Mouse (Mus musculus) right cerebral cortex, adult 2 months (tissue): ENCODE measurements around the gene Apol7e.
"Not testable (repeated sequence)": the region's sequence is repeated elsewhere in the genome, so short reads cannot be mapped to it uniquely, and the experiment has no call there.

ENCODE experiments used
- DNase-seq, 2 experiments: peaks; one replicate each; pipeline ENCODE4 v3.0.0; 2021 to 2022; ENCODE audit warnings: low spot score in 2 of 2

Apol7e gene

DNA sequence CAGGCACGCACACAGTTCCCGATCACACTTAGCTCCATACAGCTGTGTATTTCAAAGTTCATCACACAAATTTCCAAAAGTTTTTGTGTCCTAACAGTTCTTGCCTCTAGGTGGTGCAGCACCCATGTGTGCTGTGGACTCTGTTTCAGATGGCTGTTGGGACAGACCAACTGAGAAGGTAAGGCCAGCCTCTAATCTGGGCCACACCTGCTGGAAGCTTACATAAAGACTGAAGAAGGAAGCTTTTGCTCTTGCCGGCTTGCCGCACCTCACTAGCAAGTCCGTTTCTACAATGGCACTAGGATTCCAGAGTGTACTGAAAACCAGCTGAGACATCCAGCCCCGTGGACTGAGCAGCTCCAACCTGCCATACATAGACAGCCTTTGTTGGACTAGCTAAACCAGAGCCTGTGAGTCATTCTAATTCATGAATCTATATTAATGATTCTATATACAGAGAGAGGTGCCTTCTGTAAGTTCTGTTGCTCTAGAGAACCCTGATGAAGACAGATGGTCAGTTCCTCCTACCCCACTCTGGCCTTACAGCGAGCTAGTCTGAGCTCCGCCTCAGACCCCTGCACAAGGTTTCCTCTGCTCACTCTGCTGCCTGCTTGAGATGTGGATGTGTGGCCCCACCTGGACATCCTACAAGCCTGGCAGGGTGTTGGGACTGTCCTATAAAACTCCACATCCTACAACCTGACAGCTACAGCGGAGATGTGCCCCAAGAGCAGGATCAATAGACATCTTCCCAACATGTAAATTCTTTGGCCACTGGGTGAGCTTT lies 42.0 kb downstream of the Apol7e start:
- no peak for DNase-seq

DNA sequence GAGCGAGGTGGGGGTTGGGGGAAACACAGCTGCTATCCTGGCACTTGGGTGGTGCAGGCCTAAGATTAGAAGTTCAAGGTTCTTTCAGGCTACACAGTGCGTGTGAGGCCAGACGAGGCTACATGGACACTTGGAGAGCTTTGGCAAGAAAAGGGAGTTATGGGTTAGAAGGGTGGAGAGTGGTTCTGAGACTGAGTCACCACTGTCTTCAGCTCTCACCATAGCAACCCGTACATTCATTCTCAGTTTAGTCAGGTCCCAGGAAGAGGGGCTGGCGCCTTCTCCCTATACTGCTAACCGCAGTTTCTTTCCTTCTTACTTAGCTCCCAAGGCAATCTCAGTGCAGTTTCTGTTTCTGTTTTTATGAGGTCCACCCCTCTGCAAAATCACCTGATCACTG lies 42.9 kb downstream of the Apol7e start:
- DNase-seq: not testable (repeated sequence)

DNA sequence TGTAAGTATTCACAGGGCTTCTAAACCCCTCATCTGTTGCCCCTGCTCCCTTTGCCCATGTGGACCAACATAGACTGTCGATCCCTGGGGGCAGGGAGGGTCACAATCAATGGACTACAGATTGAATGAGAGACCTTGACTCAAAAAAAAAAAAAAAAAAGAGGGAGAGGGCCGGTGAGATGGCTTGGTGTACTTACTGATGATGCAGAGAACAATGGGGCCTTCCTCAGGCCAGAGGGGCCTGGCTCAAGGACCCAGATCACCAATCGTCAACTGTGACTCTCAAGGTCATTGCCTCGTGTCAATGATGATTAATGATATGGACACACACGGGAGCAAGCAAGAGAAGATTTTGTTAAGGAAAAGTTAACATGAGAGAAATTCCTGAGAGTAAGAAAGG lies 46.0 kb downstream of the Apol7e start:
- no peak for DNase-seq

DNA sequence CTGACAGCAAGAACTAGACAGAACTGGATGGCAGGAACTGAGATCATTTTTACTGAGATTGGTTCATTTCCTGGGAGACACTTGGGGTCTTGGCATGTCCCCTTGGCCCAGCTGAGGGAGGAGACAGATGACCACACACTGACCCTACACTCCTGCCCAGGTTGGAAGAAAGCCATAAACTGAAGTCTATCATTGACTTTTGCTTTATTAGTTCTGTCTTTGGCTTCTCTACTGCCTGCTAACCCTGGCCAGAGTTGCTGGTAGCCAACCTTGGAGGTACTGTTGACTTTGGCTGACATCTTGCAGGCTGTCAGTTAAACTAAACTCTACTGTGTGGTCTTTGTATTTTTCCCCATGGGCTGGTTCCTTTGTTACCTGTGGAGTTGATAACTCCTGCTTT lies 46.4 kb downstream of the Apol7e start:
- no peak for DNase-seq

DNA sequence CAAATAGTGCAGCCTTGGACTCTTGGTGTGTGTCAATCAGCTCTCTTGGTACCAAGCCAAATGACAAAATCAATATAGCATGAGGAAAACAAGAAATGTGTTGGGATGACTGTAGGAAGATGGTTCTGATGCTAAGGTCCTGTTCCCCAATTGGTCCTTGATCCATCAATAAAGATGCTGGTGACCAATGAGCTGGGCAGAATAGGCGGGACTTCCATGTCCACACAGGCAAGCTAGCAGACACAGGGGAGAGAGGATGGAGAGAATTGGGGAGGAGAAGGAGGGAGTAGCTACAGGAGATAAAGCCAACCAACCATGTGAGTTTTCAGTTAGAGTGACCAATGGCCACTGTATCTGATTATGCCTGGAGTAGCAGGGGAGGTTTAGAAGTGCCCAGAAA lies 47.7 kb downstream of the Apol7e start:
- no peak for DNase-seq

DNA sequence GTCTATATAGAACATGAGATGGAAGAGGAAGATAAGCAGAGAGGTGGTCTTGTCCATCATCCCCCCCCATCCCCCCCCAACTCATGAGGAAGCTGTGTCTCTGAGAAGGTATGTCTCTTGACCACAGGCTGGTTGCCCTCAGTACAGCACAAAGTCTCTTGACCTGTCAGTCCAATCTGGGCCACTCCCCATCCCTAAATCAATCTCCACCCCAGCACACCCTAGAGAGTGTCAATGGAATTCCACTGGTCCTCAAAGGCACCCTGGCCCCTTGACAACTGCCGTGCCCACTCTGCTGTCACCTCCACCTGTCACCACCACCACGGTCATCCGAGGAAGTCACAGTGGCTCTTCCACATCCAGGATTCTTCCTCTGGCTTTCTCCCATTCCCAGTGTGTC lies 49.8 kb downstream of the Apol7e start:
- DNase-seq: no peak

DNA sequence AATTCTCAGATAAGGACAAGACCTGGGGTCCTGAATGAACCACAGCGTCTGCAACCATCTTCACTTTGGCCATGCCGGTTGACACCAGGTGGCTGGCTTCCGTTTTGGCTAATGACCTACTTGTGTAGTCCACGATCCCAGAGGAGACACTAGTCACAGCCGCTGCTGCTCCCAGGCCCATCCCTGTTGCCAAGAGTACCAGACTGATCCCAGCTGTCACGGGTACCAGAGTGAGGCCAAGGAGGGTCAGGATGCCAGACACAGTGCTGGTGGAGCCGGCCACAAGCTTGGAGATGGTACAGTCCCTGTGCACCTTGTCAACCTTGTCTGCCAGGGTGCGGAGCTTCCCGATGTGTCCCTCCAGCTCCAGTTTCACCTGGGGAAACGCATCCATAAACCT lies 51.1 kb downstream of the Apol7e start:
- no peak for DNase-seq

DNA sequence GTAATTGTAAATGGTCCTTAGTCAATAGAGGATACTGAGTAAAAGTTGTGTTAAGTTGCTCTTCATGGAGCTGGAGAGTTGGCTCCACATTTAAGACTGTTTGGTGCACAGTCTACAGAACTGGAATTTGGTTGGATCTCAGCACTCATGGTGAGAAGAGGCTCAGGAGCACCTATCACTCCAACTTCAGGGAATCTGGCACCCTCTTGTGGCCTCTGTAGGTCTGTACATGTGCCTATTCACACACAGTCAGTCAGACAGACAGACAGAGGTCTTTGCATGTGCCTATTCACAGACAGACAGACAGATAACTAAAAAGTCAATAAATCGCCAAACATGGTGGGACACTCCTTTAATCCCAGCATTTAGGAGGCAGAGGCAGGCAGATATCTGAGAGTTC lies 51.8 kb downstream of the Apol7e start:
- peak; percentile 49 to 57 for DNase-seq

DNA sequence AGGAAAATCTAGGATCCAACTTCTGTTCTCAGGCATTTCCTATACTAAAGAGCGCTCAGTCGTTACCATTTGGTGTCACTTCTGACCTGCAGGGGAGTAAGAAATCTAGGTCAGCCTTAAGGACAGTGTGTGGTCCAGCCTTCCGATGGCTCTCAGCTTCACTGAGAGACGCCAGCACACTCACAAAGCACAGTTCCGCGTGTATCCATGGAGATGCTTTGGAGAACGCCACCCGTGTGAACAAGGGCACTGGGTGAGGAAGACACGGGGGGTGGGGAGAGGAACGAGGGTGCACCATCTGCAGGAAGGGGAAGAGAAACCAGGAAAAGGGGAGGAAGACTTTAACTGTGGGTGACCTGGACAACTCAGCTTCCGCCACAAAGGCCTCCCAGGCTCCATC lies 53.8 kb downstream of the Apol7e start:
- DNase-seq: no peak

DNA sequence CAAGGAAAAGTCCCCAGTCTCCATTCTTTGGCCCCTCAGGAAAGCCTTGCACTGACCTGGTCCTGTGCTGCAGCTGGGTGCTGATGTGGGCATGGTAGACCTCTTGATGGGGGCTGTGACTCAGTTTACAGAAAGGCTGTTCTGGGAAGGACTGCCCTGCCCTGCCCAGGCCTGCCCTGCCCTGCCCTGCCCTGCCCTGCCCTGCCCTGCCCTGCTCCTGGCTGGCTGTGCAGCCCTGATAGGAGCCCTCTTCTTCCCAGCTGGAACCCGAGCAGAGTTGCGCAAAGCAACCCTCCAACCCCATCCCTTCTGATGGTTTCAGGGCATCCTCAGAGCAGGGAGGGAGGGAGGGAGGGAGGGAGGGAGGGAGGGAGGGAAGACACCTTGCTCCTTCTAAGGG lies 56.5 kb downstream of the Apol7e start:
- no peak for DNase-seq

DNA sequence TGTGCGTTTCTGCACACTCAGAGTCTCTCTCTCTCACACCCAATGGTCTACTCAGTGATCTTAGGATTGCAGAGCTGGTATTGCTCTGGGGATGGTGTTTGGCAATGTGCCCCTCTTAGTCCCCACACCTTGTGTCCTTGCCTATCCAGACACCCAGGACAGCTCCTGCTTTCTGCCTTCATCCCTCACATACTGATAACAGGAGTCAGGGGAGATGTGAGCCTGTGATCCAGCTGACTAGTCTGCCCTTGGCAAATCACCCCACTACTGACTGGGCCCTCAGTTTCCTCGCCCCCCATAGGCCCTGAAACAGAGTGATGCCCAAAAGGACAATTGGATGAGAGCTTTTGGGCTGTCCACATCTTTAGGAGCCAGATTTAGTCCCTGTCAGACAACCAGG lies 57.4 kb downstream of the Apol7e start:
- no peak for DNase-seq

DNA sequence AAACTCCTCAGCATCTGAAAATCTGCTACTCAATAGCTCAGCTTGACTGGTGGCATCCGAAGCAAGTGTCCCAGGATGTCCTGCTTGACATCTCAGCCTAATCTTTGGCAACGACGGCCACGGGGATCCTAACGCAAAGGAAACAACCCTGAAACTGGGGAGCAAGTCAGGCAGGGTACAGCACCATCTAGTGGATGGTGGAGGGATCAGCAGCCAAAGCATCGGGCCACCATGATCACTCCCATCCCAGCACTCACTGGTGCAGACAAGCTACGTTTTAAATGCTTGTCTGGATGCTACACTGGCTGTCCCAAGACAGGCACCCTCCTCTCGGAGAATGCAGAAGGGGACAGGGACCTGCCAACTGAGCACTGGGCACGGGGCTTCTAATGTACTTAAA lies 58.2 kb downstream of the Apol7e start, which contains the start of gene Apol8:
Apol8 (minus strand) TSS at position 156 of the 400 bp plus-strand sequence.
- peak; percentile 70 to 75 for DNase-seq

DNA sequence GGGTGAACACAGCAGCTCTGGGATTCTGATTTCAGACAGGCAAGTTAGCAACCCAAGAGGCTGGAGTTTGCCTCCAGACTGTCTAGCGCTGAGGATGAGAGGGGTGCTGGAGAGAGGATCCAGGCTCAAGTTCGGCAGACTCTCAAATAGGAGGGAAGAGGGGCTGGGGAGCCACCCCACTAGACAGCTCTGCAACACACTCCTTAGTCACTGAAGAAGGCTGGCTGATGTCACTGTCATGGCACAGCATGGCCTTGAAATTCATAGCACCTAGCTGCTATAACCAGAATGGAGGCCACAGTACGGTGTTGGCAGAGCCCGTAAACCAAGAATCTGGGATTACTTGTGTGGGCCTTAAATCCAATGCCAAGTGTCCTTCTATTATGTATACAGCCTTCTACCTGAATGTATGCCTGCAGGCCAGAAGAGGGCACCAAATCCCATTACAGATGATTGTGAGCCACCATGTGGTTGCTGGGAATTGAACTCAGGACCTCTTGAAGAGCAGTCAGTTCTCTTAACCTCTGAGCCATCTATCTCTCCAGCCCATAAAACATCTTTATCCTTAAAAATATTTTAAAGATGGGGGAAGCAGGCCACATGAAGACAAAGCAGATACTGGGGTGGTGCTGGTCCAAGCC lies 59.0 kb downstream of the Apol7e start:
- no peak for DNase-seq

DNA sequence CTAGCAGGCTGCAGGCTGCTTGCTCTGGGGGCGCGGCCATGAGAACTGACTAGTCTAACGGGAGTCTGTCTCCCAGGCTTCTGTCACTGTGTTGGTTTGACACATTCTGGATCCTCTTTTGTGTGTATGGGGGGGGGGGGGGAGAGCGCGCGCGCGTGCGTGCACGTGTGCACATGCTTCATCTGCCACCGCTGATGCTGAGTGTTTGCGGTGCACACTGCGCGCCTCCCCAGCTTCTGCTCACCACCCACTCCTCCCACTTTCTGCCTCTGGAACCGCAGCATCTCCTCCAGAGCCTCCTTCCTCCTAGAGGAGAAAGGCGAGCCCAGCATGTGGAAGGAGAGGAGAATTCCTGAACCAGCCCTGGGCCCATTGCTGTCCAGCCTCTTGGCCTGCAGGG lies 61.4 kb downstream of the Apol7e start:
- DNase-seq: no peak

DNA sequence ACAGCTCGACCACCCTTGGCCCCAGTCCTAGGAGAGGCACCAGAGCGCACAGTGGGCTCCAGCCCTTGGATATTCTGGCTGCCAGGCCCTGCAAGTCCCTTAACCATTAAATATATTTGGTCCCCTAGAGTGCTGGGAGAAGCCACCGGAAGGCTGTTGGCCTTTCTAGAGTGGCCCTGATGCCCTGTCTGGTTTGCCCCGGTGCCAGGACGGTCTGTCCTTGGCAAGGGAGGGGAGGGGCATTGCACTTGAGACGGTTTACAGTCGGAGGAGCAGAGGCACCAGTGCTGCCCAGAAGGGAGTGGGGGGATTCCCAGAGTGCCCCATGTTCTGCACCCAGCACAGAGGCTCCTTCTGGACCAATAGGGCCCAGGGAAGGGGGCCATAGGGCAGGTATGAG lies 62.4 kb downstream of the Apol7e start:
- DNase-seq: no peak

DNA sequence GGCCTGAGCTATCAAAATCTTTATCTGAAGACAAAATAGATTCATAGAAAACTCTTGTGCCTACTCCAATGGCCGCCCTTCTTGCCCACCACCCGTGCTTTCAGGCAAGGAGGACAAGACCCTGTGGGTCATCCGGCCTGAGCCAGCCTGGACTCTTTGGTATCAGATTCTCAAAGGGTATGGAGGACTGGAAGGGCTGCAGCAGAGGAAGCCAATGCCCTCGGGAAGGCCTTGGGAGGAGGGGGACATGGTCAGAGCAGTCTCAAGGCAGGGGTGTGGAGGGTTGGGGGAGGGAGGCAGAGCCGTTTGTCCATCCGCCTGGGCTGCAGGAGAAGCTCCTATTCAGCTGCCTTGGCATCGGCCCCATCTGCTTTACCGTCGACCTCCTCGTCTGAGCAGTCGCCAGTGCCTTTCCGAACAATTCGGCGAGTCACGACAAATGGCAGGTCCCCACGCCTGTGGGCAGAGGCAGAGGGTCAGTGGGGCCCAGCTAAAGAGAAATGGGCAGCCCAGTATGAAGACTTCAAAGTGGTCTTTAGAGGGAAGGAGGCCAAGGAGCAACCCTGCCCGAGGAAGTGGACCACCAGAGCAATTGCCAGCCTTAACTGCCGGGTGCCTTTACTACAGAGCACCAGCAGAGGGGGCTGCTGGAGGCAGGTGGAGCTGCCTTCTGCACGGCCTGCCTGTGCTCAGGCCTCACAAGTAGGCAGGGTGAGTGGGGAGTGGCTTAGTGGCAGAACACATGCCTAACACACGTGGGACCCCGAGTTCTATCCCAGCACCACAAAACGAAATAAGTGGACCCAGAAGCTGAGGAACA lies 63.1 kb downstream of the Apol7e start:
- no peak for DNase-seq

DNA sequence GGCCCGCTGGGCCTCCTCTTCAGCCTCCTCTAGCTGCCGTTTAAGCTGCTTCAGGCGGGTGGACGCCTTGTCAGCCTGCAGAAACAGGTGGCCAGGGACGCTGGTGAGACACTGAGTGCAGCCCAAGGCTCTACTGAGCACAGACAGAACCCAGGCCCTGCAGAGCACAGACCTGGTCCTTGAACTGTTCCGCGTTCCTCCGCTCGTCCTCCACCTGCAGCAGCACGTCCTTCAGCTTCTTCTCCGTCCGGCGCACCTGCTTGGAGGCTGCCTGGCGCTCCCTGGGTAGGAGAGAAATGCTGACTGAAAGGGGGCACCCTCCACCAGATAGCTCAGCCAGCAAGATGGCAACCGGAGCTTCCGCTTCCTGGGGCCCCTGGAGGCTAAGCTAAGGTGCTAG lies 64.4 kb downstream of the Apol7e start:
- DNase-seq: no peak

DNA sequence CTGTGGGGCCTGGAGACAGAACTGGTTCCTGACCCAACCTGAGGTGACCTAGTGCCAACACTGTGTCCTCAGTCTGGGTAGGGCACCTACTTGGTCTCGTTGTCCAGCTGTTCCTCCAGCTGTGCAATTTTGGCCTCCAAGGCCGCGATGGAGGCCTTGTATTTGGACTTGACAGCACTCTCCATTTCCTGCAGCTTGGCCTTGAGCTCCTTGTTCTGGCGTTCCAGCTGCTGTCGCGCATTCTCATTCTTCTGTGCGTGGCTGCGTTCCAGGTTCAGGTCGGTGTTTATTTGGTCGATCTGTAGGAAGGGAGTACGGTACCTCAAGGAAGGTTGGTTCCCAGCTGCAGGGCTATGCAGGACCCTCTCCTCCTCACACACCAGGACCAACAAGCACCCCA lies 65.0 kb downstream of the Apol7e start:
- DNase-seq: no peak

DNA sequence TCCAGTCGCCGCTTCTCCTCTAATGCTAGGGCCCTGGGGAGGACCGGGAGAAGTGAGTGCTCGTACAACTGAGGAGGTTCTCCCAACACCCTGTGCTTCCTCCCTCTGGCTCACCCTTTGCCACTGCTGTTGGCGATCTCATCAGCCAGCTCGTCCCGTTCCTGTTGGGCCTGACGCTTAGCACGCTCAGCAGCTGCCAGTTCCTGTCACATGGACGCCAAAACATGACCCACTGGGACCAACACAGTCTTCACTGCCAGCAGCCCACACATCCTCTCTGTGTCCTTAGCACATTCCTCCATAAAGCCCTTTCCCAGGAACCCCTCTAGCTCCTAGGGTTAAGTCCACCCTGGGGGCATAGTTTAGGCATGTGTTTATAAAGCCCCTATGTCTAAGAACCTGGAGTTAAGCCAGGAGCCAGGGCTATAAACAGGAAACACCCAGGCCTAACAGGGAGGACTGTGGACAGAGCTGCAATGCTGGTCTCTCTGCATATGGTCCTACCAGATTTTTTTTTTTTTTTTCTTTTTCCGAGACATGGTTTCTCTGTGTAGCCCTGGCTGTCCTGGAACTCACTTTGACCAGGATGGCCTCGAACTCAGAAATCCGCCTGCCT lies 65.8 kb downstream of the Apol7e start:
- no peak for DNase-seq

DNA sequence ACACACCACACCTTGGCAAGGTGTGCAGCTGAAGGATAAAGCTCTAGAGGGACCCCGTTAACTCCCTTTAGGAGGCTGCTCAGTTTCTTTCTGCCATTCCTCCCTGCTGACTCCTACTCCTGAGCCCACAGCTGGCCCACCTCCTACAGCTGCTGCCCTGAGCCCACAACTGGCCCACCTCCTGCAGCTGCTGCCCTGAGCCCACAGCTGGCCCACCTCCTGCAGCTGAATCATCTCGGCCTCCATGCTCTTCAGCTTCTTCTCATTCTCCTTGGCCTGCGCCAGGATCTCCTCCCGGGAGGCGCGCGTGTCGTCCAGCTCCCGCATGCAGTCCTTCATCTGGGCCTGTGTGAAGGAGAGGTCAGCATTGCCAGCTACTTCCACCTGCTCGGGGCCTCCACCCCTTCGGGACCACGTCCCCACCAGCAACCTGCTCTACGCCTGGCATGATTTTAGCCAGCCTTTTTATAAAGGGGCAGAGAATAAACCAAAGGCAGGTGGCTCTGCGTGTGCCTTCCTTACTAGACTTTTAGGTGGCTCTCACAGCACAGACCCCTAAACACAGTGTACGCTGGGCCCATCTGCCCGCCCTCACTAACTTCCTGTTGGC lies 66.9 kb downstream of the Apol7e start:
- DNase-seq: no peak

DNA sequence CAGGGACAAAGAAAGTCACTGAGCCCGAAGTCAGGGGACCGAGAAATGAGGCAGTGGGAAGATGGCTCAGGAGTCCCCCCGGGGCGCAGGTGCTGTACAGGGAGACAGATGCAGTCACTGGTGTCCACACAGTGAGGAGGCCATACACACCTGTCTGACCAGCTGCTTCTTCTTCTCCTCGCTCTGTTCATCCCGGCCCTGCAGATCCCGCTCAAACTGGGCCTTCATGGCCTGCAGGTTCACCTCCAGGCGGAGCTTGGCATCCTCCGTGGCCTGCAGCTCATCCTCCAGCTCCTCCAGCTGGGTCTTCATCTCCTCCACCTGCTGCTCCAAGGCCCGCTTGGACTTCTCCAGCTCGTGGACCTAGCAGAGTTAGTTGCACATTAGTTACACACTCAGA lies 68.3 kb downstream of the Apol7e start:
- no peak for DNase-seq
